Mouse (Mus musculus): ENCODE data around the gene Mrps26. TPM values are rescaled to one million over a fixed set of nuclear protein-coding genes. Genes with fewer than 3 reads are reported as not detected.

Gene Mrps26
- total RNA-seq, 2 experiments from 2014 or later = 76.1 to 76.8 TPM

Small RNA genes lying within 50 kb of the gene (microRNA-seq; reads per million reads assigned to microRNA genes)
- 0 reads per million in 2 experiments for gene Gm23876

Other genes starting within 250 kb of the Mrps26 start
- gene Cpxm1, start 166.2 kb upstream of the Mrps26 start, total RNA-seq (2021) = 1 to 10 TPM; 5.5 to 7.4 TPM
- gene Gm28372, start 158.5 kb upstream of the Mrps26 start, total RNA-seq (2021) = not detected
- not detected for gene 1700020A23Rik, start 158.5 kb upstream of the Mrps26 start, total RNA-seq (2021)
- not detected for gene Tmem239, start 157.3 kb upstream of the Mrps26 start, total RNA-seq (2021)
- 10 to 100 TPM; 83.5 to 88.3 TPM for gene Vps16, start 139.4 kb upstream of the Mrps26 start, total RNA-seq (2021)
- 10 to 100 TPM; 20.2 to 23.1 TPM for gene Pced1a, start 139.0 kb upstream of the Mrps26 start, total RNA-seq (2021)
- 100 to 1,000 TPM; 234 to 252 TPM for gene Ptpra, start 113.5 kb upstream of the Mrps26 start, total RNA-seq (2021)
- gene Oxt, start 12.4 kb downstream of the Mrps26 start, total RNA-seq (2021) = 1 to 10 TPM; 1.9 to 2.2 TPM
- gene Avp, start 18.8 kb downstream of the Mrps26 start, total RNA-seq (2021) = 10 to 100 TPM; 13.5 to 20.4 TPM
- 1 to 10 TPM; 8.2 to 9.0 TPM for gene Fastkd5, start 66.3 kb downstream of the Mrps26 start, total RNA-seq (2021)
- 10 to 100 TPM in 1 of 2 experiments, 1 to 10 TPM in 1; 9.8 to 10.7 TPM for gene Ubox5, start 66.3 kb downstream of the Mrps26 start, total RNA-seq (2021)
- 100 to 1,000 TPM; 174 to 190 TPM for gene Lzts3, start 79.1 kb downstream of the Mrps26 start, total RNA-seq (2021)
- 100 to 1,000 TPM in 1 of 2 experiments, 10 to 100 TPM in 1; 97.3 to 108 TPM for gene Ddrgk1, start 100.9 kb downstream of the Mrps26 start, total RNA-seq (2021)
- 10 to 100 TPM; 39.4 to 42.8 TPM for gene Itpa, start 103.9 kb downstream of the Mrps26 start, total RNA-seq (2021)
- gene Slc4a11, start 133.8 kb downstream of the Mrps26 start, total RNA-seq (2021) = 1 to 10 TPM; 1.8 to 1.9 TPM

Data from left cerebral cortex, postnatal 25 days (tissue).